Comparison of ENCODE assay signal across 8 mouse cellular contexts in genomic region chr6:72389941-72390771, GRCm38 (mm10). TPM values are rescaled to one million over a fixed set of nuclear protein-coding genes. Genes with fewer than 3 reads are reported as not detected.
DNase-seq lines count a peak whose midpoint lies in the region; ATAC-seq lines count a peak whose summit lies in the region.

Vamp8 (minus strand) TSS chr6:72390703.

- H3K27ac ChIP-seq in hindbrain, embryonic 13.5 days: peak within 1 kb of the TSS; percentile 55; the same call in 1 of the 2 replicates

- peak within 1 kb of the TSS; percentile 66 for H3K9ac ChIP-seq in hindbrain, embryonic 13.5 days

- H3K27me3 ChIP-seq in hindbrain, embryonic 13.5 days: peaks cover 32% of the 10 kb centered on the region

- H3K4me1 ChIP-seq in hindbrain, embryonic 13.5 days (replicated peaks): peaks cover 12% of the 10 kb centered on the region

- peak; percentile 93 for DNase-seq in Muller cell, postnatal 12 days (ENCODE audit: inconsistent ontology term)
- DNase-seq in cerebellum, adult 9-10 months: peak; percentile 60
- DNase-seq in frontal cortex, adult 2 months (ENCODE audit: extremely low spot score in 1 of 2, low spot score in 1 of 2): peak in 1 of 2 experiments; percentile 40
- peak; percentile 45 to 48 for DNase-seq in layer of hippocampus, postnatal 36 days
- DNase-seq in lung, postnatal 4 days: peak; percentile 87 to 91
- peak; percentile 63 for DNase-seq in retina, postnatal 1 day
- peak; percentile 76 for DNase-seq in urinary bladder, adult 2 months (ENCODE audit: low spot score)

- H3K9me3 ChIP-seq in hindbrain, embryonic 13.5 days: no peaks in the 10 kb centered on the region

- 0 out of 2 replicates have a peak, but pooled peaks have one; percentile 49 for ATAC-seq in hindbrain, embryonic 13.5 days (ENCODE audit: low FRiP score)

- 2% methylated on average over 33 of the region's 33 CpGs for WGBS in hindbrain, embryonic 13.5 days

- peak within 1 kb of the TSS; percentile 35 for H3K4me3 ChIP-seq in hindbrain, embryonic 13.5 days

- no peaks in the 10 kb centered on the region for H3K36me3 ChIP-seq in hindbrain, embryonic 13.5 days

- H3K4me2 ChIP-seq in hindbrain, embryonic 13.5 days: peak within 1 kb of the TSS; percentile 54

RNA-seq across cellular contexts. Expression of gene Vamp8, which starts in this region (rescaled TPM):
- polyA plus RNA-seq in frontal cortex, adult 2 months (2012; rRNA removed): 34.0 and 36.6 TPM in 2 replicates
- polyA plus RNA-seq in hindbrain, embryonic 13.5 days (2015; fragmentation: Nextera tagmentation; extraction: Ambion mirVana): 25.9 and 29.4 TPM in 2 replicates
- total RNA-seq in layer of hippocampus, postnatal 36 days (2021): 10 to 100 TPM; 14.7 to 17.3 TPM
- polyA plus RNA-seq in urinary bladder, adult 2 months (2012; rRNA removed): 258 and 282 TPM in 2 replicates
